Mouse (Mus musculus) thymus, adult 2 months (tissue): ENCODE data around the gene Pkd2. TPM values are rescaled to one million over a fixed set of nuclear protein-coding genes. Genes with fewer than 3 reads are reported as not detected.

ENCODE experiments used
- DNase-seq: peaks from one replicate; pipeline ENCODE4 v3.0.0; 2021
- H3K27ac ChIP-seq: fragments of 200-500 bp; 2 replicates; pipeline ENCODE4 v1.5.1; 2012; ENCODE audit warnings: low read length, control low read depth; ENCODE audit not compliant: control insufficient read depth, insufficient read depth
- H3K27me3 ChIP-seq: fragments of 200-500 bp; 2 replicates; pipeline ENCODE4 v1.6.1; 2012; ENCODE audit warnings: mild to moderate bottlenecking, low read length, moderate library complexity, mixed read lengths; ENCODE audit not compliant: control insufficient read depth, insufficient read depth
- H3K36me3 ChIP-seq: fragments of 200-500 bp; 2 replicates; pipeline ENCODE4 v1.6.1; 2012; ENCODE audit warnings: mild to moderate bottlenecking, low read length, moderate library complexity; ENCODE audit not compliant: control insufficient read depth, insufficient read depth
- H3K4me1 ChIP-seq: fragments of 200-500 bp; replicated peaks from 2 replicates; pipeline ENCODE4 v1.6.1; 2012; ENCODE audit warnings: low read length; ENCODE audit not compliant: control insufficient read depth, insufficient read depth
- H3K4me3 ChIP-seq: fragments of 200-500 bp; 2 replicates; pipeline ENCODE4 v1.5.1; 2012; ENCODE audit warnings: mild to moderate bottlenecking, low read length, control low read depth, moderate library complexity; ENCODE audit not compliant: control insufficient read depth, insufficient read depth
- CTCF ChIP-seq: fragments of 200-500 bp; IDR thresholded peaks from 2 replicates; pipeline ENCODE4 v1.5.1; 2012; ENCODE audit warnings: mild to moderate bottlenecking, control low read depth, low read length, moderate library complexity, borderline replicate concordance; ENCODE audit not compliant: control insufficient read depth, poor library complexity, insufficient read depth; ENCODE audit errors: extremely low read depth
- POLR2A ChIP-seq: fragments of 200-500 bp; IDR thresholded peaks from 2 replicates; pipeline ENCODE4 v1.6.1; 2012; ENCODE audit warnings: mild to moderate bottlenecking, low read length, control low read depth, moderate library complexity; ENCODE audit not compliant: control insufficient read depth, poor library complexity, insufficient read depth; ENCODE audit errors: extremely low read depth
- WGBS: fragments of 180-500 bp; shearing (Covaris S2); methylation state at CpG from one replicate; pipeline ENCODE4 v1.1.7; 2018; 5-methylcytosine and 5-hydroxymethylcytosine counted together
- polyA plus RNA-seq: library from polyadenylated mRNA; depleted of rRNA; stranded (reverse); fragments of >200 nt; gene quantifications from 2 replicates; pipeline ENCODE4 v1.2.3, GENCODE M21; 2012; rRNA removed

Pkd2 gene
- polyA plus RNA-seq, 1 experiment = 4.3 TPM

DNA sequence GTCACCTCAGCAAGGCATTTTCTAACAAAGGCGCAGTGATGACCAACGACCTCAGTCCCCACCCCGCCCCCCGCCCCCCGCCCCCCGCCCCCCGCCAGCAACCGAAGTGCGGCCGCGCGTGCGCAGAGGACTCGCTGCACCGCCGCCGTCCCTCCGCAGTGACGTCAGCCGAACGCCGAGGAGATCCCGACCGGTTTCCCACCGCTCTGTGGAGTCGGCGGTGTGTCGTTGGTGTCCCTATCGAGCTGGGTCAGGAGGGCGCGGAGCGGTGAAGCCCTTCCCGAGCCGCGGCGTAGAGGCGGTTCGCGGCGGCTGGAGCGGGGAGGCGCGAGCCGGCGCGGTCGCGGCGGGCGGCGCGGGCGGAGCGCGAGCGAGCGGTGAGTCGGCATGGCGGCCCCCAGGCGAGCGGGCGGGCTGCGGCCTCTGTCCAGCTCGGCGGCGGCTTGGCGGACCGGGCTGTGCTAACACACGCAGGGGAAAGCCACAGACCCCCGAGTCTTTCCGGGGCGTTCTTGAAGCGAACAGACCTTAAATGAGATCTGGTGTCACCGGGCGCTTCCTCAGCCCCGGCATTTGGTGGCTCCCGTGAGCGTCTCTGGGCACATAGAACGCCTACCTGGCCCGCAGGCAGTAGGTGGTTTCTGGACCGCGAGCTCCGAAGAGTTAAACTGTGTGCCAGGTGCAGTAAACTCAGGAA lies 49.1 kb downstream of the Pkd2 start, which contains the start of gene BC005561:
Gene BC005561 (plus strand): TSS at position 158 of the 697 bp plus-strand sequence.
- peak; percentile 79 for DNase-seq
- Histone ChIP-seq H3K27me3 (no peaks in the 10 kb centered on the region), H3K36me3 (no peaks in the 10 kb centered on the region), H3K27ac (no peak within 1 kb of the TSS), H3K4me1 (no peaks in the 10 kb centered on the region; the same call in 1 of the 2 replicates), H3K4me3 (peak within 1 kb of the TSS; percentile 90)
- no peak for TF ChIP-seq CTCF
- no peak for TF ChIP-seq POLR2A
- WGBS = under 1% methylated on average over 79 of the region's 83 CpGs

DNA sequence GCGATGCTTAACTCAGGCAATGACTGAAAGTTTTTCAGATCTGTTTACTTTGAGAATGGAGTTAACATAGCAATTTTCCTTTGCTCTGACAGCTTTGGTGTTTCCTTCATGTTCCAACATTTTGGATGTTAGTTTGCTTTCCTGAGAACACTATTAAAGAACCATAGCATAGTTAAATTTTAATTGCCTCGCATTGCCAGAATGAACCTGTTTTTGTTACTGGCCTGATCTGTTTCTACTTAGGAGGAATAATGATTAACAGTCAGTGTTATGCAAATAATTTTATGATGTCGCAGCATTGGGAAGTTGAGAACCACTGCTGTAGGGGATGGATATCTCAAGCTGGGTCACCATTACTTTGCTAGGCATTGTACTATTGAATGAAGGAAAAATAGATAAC lies 52.0 kb downstream of the Pkd2 start:
- no peaks in the 10 kb centered on the region for H3K27me3 ChIP-seq
- TF ChIP-seq CTCF (no peak), POLR2A (no peak)
- H3K4me3 ChIP-seq = no peak overlapping the region
- 99% methylated on average over 3 of the region's 3 CpGs for WGBS
- DNase-seq = no peak
- H3K36me3 ChIP-seq = no peaks in the 10 kb centered on the region
- H3K27ac ChIP-seq = no peak overlapping the region
- H3K4me1 ChIP-seq = no peaks in the 10 kb centered on the region; the same call in 1 of the 2 replicates

DNA sequence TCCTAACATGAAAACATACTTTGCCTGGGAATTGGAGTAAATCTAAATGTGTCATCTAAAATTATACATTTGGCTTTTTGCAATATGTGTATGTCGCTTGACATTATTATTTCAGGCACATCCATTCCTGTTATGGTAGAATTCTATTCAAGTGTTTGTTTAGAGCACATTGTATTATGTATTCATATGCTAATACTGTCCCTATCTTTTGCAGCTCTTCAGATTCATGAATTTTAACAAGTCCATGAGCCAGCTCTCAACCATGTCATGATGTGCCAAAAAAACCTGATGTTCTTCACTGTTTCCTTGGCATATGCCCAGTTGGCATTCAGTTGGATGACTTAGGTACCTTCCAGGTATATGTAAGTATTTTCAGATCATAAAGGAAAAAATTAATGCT lies 79.4 kb downstream of the Pkd2 start:
- TF ChIP-seq CTCF (no peak), POLR2A (no peak)
- H3K4me1 ChIP-seq = no peaks in the 10 kb centered on the region
- DNase-seq = no peak
- peaks cover 17% of the 10 kb centered on the region for H3K36me3 ChIP-seq
- no peak overlapping the region for H3K4me3 ChIP-seq
- no peak overlapping the region for H3K27ac ChIP-seq
- H3K27me3 ChIP-seq = no peaks in the 10 kb centered on the region
- 98% methylated on average over 1 of the region's 1 CpGs for WGBS

DNA sequence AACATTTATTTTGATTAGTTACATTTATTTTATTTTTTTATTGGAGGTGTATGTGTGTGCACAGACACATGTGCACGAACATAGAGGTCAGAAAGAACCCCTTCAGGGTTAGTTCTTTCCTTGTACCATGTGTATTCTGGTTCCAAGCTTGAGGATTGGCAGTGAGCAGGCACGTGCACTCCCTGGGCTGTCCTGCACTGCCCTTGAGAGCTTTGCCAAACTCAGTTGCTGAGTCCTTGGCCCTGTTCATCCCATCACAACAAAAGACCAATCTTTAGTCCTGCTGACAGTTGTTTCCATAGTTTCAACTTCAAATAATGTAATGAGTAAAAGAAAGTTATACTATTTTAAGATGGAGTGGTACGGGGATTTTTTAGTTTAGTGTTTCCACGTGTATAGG lies 80.1 kb downstream of the Pkd2 start:
- no peak overlapping the region for H3K4me3 ChIP-seq
- no peak for DNase-seq
- H3K4me1 ChIP-seq = no peaks in the 10 kb centered on the region
- 95% methylated on average over 4 of the region's 4 CpGs for WGBS
- no peak for TF ChIP-seq POLR2A
- TF ChIP-seq CTCF = no peak
- no peak overlapping the region for H3K27ac ChIP-seq
- peaks cover 17% of the 10 kb centered on the region for H3K36me3 ChIP-seq
- H3K27me3 ChIP-seq = no peaks in the 10 kb centered on the region

Other genes starting within 250 kb of the Pkd2 start
- 0.05 and 0.09 TPM in 2 replicates for gene Ibsp, start 160.3 kb upstream of the Pkd2 start, polyA plus RNA-seq
- not detected in 2 replicates for gene Mepe, start 134.1 kb upstream of the Pkd2 start, polyA plus RNA-seq
- 3.2 and 5.1 TPM in 2 replicates for gene Spp1, start 24.3 kb upstream of the Pkd2 start, polyA plus RNA-seq
- gene BC005561, start 48.9 kb downstream of the Pkd2 start, polyA plus RNA-seq = 1.6 and 2.2 TPM in 2 replicates